Mouse (Mus musculus): ENCODE measurements around the gene Gli3. TPM values are rescaled to one million over a fixed set of nuclear protein-coding genes. Genes with fewer than 3 reads are reported as not detected.

The Gli3 gene
- not detected for polyA plus RNA-seq (2017; shearing (Covaris generic))

- no peak for ATAC-seq
Observed at GRCm38 (mm10) chr13:15462830-15463491, at the start of gene Gli3. Gli3 (plus strand) TSS chr13:15463235.

DNA sequence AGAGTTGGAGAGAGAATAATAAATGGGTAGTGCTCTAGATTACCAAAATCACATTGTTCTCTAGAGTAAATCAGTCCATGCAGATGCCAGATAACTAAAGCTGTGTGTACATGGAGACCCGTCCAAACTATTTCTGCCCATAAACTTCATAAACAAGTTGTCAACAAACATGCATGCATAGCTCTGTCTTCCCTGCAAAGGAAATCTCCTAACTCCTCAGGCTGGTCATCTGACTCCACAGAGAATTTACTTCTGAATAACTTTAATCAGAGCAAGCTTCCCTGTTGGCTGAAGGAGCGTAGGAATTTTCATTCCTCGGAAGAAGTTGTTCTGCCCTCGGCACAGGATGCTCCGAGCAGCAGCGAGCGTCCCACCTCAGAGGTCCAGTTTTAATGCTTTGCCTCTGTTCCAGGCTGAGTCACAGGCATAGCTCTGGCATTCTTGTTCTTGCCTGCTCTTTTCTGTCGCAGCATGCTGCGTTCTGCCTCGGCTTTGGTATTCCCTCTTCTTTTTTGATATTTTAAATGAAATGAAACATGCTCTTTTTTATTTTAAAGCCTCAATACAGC is 41.8 kb upstream of the Gli3 start:
- ATAC-seq, result no peak

DNA sequence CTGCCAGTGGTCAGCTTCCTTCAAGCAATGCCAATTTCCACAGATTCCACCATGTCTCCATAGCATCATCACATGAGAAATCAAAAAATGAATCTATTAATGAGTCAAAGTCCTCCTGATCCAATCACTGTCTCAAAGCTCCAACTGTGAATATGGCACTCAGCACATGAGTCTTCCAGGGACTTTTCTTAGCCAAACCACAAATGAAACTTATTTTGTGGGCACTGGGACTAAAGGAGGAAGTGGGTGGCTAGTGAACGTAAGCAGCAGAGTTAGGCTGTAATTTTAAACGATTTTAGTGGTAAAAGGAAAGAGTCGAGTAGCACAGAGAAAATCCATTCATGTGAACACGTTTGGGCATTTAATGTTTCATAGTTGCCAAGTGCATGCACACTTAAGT is 21.0 kb upstream of the Gli3 start:
- no peak for ATAC-seq

DNA sequence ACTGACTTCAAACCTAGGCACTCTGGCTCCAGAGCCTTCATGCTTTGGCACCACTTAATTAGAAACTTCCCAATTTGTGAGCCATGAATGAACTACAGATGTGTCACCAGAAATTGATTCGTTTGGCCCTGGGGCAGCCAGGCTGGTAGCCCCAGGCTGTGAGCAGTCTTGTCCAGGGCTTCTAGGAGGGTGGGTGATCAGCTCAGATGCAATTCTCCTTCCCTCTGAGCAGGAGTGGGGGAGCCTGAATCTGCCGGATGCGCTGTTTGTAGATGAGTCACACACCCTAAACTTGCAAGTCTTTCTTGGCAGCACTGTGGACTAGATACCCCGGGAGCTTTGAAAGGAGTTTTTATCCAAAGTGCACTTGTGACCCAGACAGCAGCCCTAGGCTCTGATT is 18.7 kb upstream of the Gli3 start:
- ATAC-seq, result no peak

- ATAC-seq, result no peak
Observed at GRCm38 (mm10) chr13:15445591-15445990, 17.4 kb upstream of the Gli3 start.

DNA sequence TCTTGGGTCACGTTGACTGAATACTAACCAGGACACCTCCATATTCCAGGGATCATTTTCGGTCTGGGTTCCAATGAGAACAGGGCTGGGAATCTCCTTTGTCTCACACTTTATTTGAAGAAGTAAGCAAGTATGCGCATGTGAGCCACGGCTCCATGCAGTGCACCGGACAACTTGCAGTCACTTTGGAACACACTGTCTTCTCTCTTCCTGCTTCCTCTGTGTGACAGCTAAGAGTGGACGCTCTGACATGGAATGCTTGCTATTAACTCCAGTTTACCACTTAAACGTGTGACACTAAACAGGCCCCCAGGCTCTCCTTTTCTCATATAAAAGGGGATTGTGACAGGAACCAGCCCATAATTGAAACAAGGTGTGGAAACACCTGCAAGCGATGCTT is 17.0 kb upstream of the Gli3 start:
- no peak for ATAC-seq

GRCm38 (mm10) chr13:15446782-15447564 is 16.1 kb upstream of the Gli3 start:
- no peak for ATAC-seq

DNA sequence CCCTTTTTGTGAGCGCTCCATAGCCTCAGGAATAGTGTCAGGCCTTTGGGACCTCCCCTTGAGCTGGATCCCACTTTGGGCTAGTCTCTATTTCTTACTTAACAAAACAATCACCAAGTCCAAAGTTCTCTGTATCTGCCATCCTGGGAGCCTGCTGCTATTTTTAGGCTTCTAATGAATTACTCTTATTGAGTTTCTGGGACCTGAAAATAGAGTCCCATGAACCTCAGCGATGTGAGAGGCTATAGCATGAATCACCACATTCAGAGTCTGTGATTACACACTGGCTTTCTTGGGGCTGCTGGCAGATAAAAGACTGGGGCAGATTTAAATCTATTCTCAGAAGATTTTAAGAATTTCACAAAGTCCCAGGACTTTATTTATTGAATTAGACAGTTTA is 12.1 kb upstream of the Gli3 start:
- ATAC-seq, result no peak

DNA sequence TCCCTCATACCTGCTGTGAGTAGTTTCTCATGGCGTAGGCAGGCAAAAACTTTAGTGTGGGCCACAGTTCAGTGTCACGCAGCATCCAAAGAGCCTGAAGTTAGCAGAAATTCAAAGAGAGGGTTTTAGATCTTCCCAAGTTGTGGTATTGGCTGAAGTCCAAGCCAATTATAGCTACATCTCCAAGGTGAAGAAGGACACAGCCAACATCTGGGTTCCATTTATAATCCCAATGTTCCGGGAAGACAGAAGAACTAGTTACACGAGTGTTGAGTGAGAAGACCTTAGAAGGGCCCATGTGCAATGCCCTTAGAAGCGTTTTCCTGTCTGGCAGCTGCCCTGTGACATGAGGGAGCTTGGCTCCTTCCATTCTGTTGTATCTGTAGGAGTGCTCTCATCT is 5.2 kb upstream of the Gli3 start:
- ATAC-seq, result no peak

GRCm38 (mm10) chr13:15461926-15462325 is 1.1 kb upstream of the Gli3 start:
- no peak for ATAC-seq

DNA sequence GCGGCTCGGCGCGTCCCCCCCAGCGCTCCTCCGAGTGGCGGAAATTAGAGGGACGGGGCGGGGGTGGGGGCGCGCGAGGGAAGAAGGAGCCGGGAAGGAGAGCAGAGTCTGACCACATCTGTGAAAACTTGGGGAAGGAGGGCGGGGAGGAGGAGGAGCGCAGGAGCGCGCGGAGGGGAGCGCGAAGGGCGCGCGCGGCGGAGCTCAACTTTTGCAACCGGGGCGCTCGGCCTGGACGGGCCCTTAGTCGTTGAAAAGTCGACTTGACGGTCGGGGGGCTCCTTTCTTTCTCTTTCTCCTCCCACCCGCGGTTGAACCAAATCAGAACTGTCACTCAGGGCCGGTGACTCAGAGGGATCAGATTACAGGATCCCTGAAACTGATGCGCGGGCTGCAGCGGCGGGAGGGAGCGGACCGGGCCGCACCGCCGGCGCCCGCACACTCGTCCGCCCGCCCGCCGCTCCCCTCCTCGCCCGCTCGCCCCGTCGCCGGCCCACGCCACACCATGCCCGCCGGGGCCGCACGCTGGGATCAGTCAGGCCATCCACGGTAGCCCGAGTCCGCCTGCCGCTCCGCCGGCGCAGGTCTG is 551 bp downstream of the Gli3 start:
- no peak for ATAC-seq

DNA sequence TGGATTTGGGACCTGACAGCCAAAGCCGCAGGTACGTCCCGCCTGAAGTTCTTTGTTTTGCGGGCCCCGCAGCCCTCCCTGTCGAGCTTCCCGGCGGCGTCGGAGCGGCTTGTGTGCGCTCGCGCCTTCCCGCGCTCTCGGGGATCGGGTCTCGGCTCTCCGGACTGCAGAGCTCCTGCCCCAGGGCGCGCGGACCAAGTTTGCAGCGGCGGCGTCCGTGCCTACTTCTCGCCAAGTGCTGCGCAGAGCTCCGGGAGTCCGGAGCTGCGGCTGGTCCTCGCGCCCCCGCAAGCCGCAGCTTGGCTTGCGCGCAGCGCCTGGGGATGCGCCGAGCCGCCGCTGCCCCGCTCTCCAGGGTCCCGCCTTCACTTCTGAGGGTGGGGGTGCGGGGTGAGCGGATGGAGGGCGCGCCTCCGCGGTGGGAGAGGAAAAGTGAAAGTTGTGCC is 1.1 kb downstream of the Gli3 start:
- no peak for ATAC-seq

- no peak for ATAC-seq
Observed at GRCm38 (mm10) chr13:15464741-15465250, 1.8 kb downstream of the Gli3 start.

DNA sequence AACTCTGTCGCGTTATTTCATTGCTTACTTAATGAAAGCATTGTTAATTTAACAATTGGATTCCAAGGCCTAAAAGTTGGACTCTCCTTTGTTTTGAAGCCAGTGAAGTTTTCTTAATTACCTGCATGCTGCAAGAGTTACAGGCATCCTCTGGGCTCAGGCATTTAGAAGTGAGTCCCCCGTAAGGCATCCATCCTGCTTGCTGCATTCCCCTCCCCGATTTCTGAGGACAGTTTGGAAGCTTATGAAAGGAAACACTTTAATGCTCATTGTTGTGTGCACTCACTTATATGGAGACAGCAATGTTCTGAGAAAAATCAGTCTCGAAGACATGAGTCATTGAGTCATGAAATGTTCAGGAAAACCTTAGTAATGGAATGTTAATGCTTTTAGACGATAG is 3.5 kb downstream of the Gli3 start:
- no peak for ATAC-seq

- no peak for ATAC-seq
Observed at GRCm38 (mm10) chr13:15467409-15467808, 4.4 kb downstream of the Gli3 start.

- no peak for ATAC-seq
Observed at GRCm38 (mm10) chr13:15468421-15468820, 5.4 kb downstream of the Gli3 start.

DNA sequence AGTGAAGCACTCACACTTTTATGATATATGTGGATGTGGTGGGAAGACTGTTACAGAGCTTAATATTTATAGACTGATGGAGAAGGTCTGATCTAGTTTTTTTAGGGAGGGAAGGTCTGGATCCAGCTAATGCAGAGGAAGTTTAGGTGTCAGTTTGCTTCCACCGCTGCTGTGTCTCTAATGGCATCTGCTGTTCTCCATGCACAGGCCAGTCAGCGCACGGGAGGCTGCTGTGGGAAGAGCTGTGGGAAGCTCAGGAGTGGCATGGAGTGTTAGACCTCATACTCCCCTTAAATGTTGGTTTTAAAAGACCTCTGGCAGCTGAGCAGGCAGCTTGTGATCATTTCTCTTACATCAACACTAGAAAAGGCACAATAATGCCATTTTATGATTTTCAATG is 7.0 kb downstream of the Gli3 start:
- no peak for ATAC-seq

GRCm38 (mm10) chr13:15472712-15473111 is 9.7 kb downstream of the Gli3 start:
- ATAC-seq, result no peak

- ATAC-seq, result no peak
Observed at GRCm38 (mm10) chr13:15474393-15474792, 11.4 kb downstream of the Gli3 start.

DNA sequence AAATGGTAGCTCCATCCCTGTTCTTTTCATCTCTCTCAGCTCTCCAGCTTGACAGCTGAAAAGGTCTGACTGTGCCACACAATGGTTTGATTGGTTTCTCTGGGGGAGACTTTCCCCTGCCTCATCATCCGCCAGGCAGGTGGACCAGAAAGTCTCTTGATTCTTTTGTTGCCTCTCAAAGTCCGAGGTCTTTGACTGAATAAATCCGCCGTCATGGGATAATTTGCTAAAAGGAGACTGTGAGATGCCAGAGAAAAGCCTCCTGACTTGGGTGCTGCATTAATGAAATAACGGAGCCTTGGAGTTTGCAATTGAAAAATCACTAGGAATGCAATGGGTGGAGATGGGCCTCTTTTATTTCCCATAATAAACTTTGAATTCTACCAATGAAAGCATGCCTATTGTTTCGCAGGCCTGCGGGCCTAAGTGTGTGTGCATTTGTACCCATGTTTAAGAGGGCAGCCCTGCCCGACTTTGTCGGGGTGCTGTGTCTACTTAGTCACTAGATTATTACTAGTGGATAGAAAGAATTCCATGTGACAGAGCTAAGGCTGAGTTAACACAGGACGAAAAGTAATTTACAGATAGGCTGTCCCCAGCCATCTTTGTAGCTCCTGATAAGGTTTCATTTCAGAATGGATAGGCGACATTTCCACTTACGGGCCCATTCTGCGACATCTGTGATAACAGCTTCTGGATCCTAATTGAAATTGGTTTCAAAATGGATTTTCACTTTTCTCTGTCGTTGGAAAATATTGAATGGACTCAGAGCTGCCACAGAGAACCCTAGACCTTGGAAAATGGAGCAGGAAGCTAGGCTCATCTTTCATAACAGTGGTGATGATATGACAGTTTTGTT is 23.2 kb downstream of the Gli3 start:
- ATAC-seq, result no peak

- ATAC-seq, result no peak
Observed at GRCm38 (mm10) chr13:15487334-15487733, 24.3 kb downstream of the Gli3 start.

GRCm38 (mm10) chr13:15488065-15488464 is 25.0 kb downstream of the Gli3 start:
- no peak for ATAC-seq

All from CD4-positive, CD25-positive, alpha-beta regulatory T cell, adult 4 months (primary cell).